Mouse (Mus musculus) adrenal gland, adult 10 weeks (tissue): ENCODE results near the gene Usp32. TPM values are rescaled to one million over a fixed set of nuclear protein-coding genes. Genes with fewer than 3 reads are reported as not detected.

ENCODE experiments used
- polyA plus RNA-seq: library from polyadenylated mRNA; stranded (reverse); fragments of 350-450 nt; fragmentation: Illumina TruSeq; extraction: RNeasy Lipid Tissue Mini Kit (QIAGEN cat#74804); gene quantifications from one replicate; pipeline ENCODE4 v1.2.3, GENCODE M21; 2014; ENCODE audit warnings: low read depth, low replicate concordance

Gene Usp32
- 117 TPM for polyA plus RNA-seq

GRCm38 (mm10) chr11:85139581-85140540 is at the start of gene Usp32:
TSS of gene Usp32 (minus strand) at chr11:85140161.

GRCm38 (mm10) chr11:85170058-85170740 is 30.2 kb upstream of the Usp32 start, which contains the start of gene 1700125H20Rik:
TSS of gene 1700125H20Rik (plus strand) at chr11:85170404.

GRCm38 (mm10) chr11:84957591-84958270 is 182.2 kb downstream of the Usp32 start, which contains the start of gene Car4:
TSS of gene Car4 (plus strand) at chr11:84957786.

Other genes with a start within 250 kb of the Usp32 start
- gene Znhit3, start 223.8 kb downstream of the Usp32 start, polyA plus RNA-seq, result 6.3 TPM
- gene Car4, start 182.4 kb downstream of the Usp32 start, polyA plus RNA-seq, result 2.9 TPM
- gene 1700125H20Rik, start 30.2 kb upstream of the Usp32 start, polyA plus RNA-seq, result 1.0 TPM
- gene Appbp2, start 95.0 kb upstream of the Usp32 start, polyA plus RNA-seq, result 110 TPM
- 32.2 TPM for gene Ppm1d, start 171.1 kb upstream of the Usp32 start, polyA plus RNA-seq
- 12.4 TPM for gene Bcas3, start 213.0 kb upstream of the Usp32 start, polyA plus RNA-seq